Mouse (Mus musculus) regulatory T cell (primary cell): ENCODE measurements at regions not wholly inside any gene's neighbourhood (a gene's known extent, or its start where the extent isn't known, plus 50 kb on each side); places are given as distances from the start of the nearest gene placed in this dataset.

ENCODE experiments used
- in situ Hi-C: fragments of 300-600 bp; cut with MboI, MseI; formaldehyde crosslinking; loops from one replicate; pipeline ENCODE4 v1.15.1; 2025; ENCODE audit warnings: high pct_unique_total_duplicates

DNA sequence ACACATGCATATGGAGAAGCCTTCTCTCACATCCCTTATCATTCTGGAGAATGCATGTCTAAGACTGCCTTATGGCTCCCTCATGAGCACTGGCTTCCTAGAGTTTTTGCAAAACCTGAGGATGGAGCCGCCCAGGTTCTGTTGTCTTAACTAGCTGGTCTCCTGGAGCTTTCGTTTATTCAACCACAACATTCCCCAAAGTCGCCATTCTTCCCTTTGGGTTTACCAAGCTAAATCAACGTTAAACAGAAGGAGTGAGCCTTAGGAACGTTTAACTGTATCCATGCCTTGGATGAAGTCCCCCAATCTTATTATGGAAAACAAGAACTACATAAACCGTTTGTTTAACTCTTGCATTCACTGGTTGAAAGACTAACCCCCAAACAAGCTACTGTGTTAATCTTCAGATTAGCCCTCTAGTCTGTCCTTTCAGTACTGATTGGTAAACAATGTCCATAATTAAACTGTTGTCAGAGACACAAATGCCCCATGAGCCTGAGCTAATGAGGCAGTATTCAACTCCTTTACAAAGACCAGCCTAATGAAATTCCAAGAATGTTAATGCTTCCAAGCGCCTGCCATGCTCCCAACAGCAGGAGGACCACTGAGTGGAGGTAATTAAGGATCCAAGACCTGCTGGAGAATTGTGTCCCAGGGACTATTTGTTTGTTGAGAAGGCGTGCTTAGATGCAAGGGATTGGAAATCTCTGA, 121.1 kb upstream of the Cdkn3 start:
- in situ Hi-C loops = no loop called here

DNA sequence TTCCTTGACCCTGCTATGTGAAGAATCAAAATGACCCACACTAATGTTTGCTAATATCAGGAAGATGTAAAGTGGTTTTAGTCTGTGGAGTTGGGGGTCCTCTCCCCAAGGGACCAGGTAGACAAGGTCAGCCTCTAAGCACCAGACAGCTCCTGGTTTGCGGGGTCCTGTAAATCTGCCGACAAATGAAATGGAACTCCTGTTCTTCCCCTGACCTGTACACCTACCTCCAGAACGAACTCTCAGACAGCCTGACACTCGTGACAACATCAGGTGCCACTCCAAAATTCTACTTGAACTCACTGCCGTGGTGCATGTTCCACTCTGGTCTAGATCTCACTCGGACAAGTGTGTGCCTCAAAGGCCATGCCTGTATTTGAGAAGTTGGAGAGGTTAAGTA, 121.8 kb upstream of the Cdkn3 start:
- in situ Hi-C loops = no loop called here

DNA sequence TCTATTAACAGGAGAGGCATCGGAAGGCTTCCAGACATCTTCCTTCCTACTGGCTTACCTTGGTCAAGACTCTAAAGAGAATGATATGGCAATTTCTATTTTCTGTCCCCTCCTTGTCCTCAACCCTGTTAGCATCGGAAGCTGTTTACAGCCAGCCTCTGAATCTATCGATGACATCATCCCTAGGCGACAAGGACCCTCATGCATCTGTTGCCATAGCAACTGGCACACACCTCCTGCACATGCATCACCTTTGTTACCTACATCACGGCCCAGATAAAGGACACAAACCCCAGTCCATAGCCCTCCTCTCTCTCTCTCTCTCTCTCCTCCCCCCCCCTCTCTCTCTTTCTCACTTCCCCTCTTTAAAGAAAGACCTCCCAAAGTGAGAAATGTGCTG, 123.1 kb upstream of the Cdkn3 start:
- in situ Hi-C loops = no loop called here

DNA sequence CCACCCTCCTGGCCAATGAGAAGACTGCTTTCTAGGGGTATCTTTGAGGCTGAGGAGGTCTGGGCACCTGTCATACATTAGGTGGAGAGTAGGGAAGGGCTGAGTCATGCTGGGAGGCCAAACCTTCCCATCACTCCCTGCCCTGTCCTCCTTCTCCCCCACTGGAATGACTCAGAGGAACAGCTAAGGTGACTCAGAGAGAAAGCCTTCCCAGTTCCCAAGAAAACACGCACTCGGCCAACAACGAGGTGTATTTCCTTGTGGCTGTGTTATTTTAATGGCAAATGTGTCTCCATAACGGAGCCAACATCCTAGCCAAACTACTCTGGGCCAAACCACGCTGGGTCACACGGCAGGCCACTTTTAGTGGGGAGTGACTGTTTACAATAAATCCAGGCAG, 124.0 kb upstream of the Cdkn3 start:
- in situ Hi-C loops = no loop called here

DNA sequence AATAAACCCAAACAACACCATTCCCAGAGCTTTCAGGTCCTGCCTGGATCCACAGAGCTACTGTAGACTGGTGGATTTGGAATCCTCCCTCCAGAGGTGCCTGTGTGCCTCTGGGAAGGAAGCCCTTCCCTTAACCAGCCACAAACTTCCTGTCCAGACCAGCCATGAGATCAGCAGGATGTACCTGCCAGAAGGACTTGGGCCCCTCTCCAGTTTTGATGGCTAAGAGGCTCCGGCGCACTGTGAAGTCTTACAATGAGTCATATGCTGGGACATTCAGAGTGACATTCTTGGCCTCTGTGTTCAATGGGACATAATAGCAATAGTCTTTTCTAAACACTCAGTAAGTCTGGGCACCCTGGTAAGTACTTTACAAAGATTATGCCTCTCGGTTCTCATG, 125.0 kb upstream of the Cdkn3 start:
- in situ Hi-C loops = no loop called here

DNA sequence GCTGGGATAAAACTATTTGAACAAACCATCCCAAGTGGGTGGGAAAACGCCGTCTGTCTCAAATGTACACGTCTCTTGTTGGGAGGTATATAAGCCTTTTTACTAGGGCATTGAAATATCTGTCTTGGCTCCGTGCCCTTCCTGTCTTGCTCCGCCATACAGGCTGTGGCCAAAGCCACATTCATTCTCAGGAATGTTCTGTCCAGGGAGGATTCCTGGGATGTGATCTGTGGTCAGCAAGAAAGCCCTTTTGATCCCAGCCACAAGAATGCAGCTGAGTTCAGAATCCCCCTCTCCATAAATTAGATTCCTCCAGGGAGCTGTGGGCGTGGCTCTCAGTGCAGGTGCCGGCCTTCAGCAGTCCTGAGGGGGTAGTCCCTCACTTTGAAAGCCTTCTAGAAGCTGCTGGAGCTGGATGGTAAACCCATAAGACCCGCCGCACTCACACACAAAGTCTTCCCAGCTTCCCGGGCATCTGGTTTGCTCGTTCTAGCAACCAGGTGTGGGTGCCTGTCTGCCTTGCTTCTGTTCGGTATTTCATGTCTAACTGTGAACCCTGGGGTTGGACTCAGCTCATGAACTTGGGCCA, 125.6 kb upstream of the Cdkn3 start:
- in situ Hi-C loops = no loop called here

DNA sequence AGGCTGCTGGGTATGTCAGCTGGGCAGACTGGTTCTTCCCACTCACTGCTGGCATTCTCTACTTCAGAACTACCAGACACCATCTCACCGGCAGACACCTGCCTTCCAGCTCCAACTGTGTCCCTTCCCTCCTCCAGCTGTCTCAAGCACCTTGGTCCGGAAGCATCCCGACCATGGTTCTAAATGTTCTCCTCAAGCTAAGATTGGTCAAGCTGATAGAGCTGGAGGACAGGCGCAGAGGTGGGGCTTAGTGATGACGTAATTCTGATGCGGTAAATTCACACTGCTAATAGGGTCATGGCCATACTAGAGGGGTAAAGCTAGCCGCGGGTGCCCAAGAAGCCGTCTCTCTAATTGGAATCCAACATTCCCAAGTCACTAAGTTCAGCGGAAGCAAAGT, 126.1 kb upstream of the Cdkn3 start:
- in situ Hi-C loops = no loop called here

DNA sequence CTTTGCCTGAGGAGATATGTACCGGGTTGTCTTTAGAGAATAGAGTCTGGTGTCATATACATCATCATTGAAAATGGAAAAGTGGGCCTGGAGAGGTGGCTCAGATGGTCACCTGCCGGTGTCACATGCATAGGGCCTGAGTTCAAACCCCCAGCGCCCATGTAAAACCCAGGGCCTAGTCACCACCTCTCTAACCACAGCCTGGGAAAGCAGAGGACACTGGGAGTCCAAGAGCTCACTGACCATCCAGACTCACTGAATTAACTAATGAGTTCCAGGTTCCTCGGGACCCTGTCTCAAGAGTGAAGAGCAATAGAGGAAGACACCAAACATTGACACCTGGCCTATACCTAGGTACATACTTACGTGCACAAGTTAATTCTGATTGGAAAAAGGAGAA, 132.7 kb upstream of the Cdkn3 start:
- in situ Hi-C loops = loop anchor here (10.0 kb wide), 1 partner anchor 427 kb away; no protein-coding TSS in a partner anchor

DNA sequence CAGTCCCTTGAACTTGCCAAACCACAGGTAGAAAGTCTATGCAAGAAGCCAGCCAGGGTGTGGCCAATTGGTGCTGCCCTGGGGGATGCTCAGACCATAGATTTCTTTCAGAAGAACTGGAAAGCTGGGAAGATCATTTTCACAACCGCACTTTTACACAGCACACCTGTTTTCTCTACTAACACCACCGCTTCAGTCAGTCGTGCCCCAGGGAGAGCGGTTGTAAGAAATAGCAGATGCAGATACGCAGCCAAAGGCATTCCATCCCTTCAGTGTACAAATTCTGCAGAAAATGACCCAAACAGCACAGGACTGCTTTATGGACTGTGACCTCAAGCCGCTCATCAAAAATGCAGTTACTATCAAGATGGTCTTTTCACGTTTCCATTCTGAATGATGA, 134.6 kb upstream of the Cdkn3 start:
- in situ Hi-C loops = loop anchor here (10.0 kb wide), 1 partner anchor 429 kb away; no protein-coding TSS in a partner anchor

DNA sequence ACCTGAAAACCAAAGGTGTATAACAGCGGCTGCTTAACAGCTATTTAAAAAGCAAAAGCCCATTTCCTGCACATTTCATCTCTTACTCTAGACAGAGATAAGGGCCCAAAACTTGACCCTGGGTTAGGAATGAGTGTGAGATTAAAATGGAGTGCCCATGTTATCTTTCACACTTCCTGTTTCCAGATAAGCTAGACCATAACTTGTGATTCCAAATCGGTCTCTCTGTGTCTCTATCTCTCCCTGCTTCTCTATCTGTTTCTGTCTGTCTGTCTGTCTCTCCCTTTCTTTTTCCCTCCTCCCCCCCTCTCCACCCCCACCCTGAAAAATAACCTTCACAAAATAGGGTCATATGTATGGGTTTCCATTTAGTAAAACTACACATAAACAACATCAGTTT, 136.7 kb upstream of the Cdkn3 start:
- in situ Hi-C loops = loop anchor here (10.0 kb wide), 1 partner anchor 431 kb away; no protein-coding TSS in a partner anchor

DNA sequence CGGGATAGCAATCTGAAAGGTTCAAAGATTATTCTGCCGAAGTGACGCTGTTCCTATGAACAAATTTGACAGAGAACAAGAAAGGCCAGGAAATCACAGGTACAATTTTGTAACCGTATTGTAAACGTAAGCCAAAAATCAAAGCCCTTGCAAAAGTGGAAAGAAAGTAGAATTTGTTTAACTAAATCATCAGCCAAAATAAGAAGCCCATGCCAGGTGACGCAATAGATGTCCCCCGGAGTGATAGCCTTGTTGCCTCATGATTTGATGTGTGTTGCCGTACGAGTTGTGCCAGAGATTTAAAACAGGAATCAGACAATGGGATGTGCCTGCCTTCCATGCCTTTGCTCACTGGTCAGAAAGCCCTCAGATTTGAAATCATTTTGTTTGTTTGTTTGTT, 144.3 kb upstream of the Cdkn3 start:
- in situ Hi-C loops = no loop called here

DNA sequence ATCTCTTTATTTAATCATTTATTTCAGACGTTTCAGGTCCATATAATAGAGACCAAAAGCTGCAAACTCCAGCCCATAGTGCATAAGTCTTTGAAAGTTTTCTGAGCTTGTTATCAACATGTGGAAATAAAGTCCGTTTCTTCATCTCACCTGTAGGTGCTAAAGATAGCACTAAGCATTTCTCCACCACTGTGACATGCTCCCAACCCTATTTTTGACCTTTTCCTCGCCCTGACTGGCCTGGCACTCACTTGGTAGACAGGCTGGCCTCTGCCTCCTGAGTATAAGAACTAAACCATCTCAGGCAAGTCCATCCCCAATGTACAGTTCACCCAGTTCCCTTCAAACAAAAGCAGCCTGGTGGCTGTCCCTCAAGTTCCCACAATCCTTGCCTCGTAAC, 145.4 kb upstream of the Cdkn3 start:
- in situ Hi-C loops = no loop called here

DNA sequence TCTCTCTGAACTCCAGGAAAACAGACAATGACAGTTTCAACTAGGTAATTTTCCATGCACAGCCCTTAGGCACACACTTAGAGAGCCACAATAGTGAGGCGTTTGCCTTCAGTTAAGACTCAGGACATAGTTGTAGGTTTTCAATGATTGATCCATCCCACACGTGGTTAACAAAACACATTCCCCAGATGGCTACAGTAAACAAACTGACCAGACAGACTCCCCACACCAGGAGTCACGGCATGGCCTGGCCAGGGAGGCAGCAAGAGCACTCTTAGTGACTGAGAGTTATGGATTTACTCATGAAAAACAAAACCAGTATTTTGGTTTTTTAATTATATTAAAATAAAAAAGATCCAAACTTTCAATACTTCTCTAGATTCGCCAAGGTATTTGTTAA, 146.6 kb upstream of the Cdkn3 start:
- in situ Hi-C loops = no loop called here

DNA sequence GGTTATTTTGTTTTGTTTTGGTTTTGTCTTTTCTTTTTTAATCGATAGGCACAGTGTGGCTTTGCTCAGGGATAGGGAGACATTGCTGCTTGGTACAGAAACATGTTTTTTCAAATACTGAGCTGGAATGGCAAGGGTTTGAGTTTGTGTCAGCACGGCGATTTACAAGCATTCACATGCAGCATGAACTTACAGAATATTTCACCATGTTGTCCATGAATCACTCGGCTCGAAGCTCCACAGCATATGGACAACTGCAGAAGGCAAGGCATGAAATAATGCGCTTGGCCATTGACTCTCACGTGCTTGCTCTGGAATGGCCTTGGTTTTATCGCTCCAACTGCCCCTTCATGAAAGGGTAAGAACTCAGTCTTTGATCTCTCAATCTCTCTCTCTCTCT, 147.1 kb upstream of the Cdkn3 start:
- in situ Hi-C loops = no loop called here

DNA sequence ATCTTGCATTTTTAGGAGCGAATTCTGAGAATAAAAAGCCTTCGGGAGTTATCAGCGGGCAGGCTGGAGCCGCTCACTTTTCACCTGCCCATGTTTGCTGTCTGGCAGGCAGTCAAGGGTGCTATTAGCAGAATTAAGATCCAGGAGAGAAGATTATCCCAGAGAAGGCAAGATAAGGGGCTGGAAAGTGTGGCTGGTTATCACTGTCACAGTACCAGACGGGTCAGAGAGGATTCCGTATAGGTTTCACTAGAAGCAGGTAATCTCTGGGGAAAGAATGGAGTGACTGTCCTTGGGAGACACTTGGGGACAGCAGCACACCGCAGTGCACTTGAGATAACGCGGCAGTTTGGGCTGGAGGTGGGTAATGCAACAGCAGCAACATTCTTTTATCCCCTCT, 147.8 kb upstream of the Cdkn3 start:
- in situ Hi-C loops = no loop called here

DNA sequence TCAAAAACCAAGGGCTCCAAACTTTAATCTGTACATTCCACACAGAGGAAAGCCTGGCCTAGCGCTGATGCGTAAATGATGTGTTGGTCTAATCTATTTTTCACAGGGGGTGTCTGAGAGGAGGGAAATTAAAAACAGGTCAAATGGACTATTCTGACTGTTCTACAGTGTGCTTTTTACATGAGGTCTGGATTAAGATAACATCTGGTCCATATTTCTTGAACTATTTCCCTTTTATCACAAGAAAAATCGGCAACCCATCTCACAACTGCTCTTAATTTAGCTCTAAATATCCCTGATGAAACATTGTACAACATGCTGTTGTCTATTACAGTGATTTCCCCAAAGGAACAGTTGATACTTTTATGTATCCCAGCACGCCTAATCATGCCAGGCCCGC, 149.4 kb upstream of the Cdkn3 start:
- in situ Hi-C loops = no loop called here

DNA sequence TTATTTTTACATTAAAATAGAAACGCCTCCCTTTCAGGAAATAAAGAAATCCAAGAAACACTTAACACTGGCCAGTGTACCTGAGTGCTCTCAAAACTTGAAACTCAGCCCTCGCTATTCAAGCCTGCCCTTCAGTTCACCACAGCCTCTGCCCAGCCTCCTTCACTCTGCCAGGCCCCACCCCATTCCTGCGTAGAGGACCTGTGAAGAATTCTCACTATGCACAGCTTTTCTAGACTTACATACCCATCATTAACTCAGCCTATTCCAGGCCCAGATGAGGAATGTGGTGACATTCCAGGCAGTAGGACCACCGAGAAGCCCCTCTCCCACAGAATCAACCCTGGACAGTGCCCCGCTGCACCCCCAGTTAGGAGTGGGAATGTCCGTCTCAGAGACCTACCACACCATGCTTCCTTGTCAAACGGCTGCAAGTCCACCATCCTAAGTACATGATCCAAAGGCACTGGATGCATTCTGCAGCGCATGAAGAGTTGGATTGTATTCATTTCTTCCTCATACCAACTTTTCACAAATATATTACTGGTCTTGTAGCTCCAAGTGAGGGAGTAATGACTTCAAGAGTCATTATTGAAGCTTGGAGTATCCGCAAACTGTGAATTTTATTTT, 150.0 kb upstream of the Cdkn3 start:
- in situ Hi-C loops = no loop called here

DNA sequence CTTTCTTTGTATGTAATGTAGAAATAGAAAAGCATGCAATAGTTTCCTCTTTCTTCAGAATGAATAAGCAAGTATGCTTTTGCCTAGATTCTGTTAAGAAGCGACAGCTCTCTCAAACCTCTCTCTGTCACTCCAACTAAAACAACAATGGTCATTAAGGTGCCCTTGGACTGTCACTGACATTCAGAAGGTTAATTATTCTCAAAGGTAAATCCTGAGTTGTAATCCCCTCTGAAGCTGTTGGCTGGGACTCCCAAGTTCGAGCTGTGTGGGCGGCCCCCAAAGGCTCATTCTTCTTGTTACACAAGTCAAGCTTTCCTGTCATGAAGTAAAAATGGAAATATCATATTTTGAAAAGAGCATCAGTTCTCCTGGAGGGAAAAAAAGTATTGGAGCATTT, 153.6 kb upstream of the Cdkn3 start:
- in situ Hi-C loops = no loop called here

DNA sequence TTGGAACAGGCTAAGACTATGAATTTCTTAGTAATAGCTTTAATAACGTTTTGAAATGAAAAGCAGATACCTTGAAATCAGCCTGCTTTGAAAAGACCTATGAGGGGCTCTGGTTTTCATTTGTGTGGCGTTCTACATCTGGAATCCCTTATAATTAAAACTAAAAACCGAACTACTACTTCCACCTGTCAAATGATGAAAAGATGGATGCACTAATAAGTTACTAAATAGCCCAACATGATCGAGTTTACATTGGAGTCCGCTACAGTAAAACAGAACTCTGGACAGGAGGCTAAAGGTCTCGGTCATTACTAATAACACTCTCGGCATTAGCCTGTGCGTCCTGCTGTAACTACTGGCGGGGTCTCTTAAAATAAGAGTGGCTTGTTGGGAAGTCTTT, 154.3 kb upstream of the Cdkn3 start:
- in situ Hi-C loops = no loop called here

DNA sequence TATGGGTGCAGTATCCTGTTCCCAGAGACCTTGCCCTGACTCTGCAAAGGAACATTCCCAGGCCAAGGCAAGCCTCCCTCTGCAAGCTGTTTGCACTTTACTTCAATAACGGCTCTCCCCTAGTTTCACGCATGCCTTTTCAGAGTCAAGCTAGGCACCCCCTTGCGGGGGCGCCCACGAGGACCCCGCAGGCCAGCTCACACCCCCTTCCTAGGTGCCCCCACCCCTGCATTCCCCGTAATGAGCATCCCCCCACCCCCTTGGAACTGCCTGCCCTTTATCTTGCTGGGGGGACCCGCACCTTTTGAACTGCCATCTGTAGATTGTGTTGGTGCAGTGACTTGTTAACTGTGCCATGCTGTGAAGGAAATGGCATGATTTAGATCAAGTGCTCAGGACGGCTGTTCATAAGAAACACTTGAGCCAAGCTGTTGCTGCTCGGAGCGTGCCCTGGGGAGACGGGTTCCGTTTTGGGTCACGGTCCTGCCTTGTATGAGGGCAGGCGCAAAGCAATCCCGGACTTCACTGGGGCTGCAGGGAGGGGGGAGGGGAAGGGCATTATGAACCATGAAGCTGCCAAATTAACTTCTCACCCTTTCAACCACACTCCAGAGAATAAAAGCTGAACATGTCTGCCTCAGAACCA, 155.3 kb upstream of the Cdkn3 start:
- in situ Hi-C loops = no loop called here

DNA sequence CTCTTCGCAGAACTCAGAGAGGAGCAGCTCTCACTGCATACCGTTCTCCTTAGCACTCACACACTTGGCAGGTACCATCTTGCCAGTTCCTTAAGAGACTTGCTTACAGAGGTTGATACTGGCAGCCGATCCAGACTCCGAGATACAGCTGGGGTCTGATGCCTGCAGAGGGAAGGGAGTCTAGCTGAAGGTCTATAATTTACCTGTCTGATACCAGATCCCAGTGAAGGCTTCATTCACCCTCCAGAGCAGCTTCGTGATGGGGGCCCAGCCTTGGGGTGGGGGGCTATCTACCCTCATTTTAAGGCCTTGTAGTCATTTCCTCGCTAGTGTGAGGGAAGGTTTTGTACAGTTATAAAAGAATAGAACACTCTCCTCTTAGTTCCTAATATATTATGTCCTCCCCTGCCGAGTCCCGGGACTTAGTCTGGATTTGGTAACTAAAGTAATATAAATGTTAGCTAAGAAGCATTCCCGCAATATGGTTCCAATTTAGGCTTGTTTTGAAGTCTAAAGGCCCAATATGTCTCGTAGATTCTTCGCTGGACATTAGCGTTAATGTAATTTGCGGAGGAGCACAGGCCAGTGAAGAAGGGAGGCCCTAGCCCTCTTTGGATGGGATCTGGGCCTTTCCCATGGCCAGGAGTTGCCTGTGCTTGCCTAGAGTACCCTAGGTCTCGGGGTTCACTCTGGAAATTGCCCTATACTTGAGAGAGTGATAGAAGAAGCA, 156.0 kb upstream of the Cdkn3 start:
- in situ Hi-C loops = no loop called here
